Comparison of ENCODE assay signal across 8 mouse cellular contexts in the genomic region with DNA sequence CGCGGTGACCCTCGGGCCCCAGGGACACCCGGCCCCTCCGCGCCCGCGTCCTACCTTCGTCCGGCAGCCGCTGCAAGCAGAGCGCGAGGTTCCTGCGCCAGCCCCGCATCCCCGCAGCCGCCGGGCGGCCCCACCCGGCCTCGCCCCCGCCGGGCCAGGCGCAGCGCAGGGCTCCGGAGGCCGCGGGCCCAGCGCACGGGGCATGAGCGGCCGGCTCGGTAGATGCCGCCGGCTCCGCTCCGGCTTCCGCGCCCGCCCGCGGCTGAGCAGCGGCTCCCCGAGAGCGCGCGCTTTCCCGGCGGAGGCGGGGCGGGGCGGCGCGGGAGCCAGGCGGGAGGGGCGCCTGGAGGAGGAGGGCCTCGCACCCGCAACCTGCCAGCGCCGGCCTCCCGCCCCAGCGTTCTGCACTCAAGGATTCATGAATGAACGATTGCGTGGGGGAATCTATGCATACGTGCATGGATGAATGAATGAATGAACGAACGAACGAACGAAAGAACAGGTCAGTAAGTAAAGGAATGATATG. TPM values are rescaled to one million over a fixed set of nuclear protein-coding genes. Genes with fewer than 3 reads are reported as not detected.
DNase-seq lines count a peak whose midpoint lies in the region; ATAC-seq lines count a peak whose summit lies in the region.

No protein-coding gene starts in this region.

- no peak for DNase-seq in heart, postnatal 4 days
- peak; percentile 50 for DNase-seq in embryo, embryonic 11 days
- peak; percentile 52 for DNase-seq in hindbrain, embryonic 14.5 days (ENCODE audit: low spot score)
- DNase-seq in Muller cell, postnatal 12 days (ENCODE audit: inconsistent ontology term), result no peak
- no peak for DNase-seq in layer of hippocampus, adult 8-10 months (ENCODE audit: low spot score in 2 of 2)

- no peaks in the 10 kb centered on the region for H3K36me3 ChIP-seq in heart, embryonic 15.5 days
- no peaks in the 10 kb centered on the region for H3K36me3 ChIP-seq in hindbrain, embryonic 14.5 days (replicated peaks; ENCODE audit: control insufficient read depth, insufficient read depth)
- no peaks in the 10 kb centered on the region for H3K36me3 ChIP-seq in midbrain, embryonic 15.5 days (replicated peaks)

- no peaks in the 10 kb centered on the region for H3K9me3 ChIP-seq in heart, embryonic 15.5 days (replicated peaks)
- no peaks in the 10 kb centered on the region for H3K9me3 ChIP-seq in hindbrain, embryonic 14.5 days (ENCODE audit: control insufficient read depth, low read length)
- H3K9me3 ChIP-seq in midbrain, embryonic 15.5 days, result no peaks in the 10 kb centered on the region

- ATAC-seq in heart, embryonic 15.5 days (replicated peaks; ENCODE audit: insufficient number of reproducible peaks, insufficient read depth, low FRiP score, low read depth), result no peak
- ATAC-seq in hindbrain, embryonic 14.5 days (ENCODE audit: low FRiP score), result no peak
- ATAC-seq in midbrain, embryonic 15.5 days (replicated peaks), result peak; percentile 18; the same call in 1 of the 2 replicates
- ATAC-seq in megakaryocyte, adult 5-6 weeks (ENCODE audit: poor library complexity, severe bottlenecking), result no peak

- H3K27me3 ChIP-seq in heart, embryonic 15.5 days, result peaks cover 87% of the 10 kb centered on the region
- H3K27me3 ChIP-seq in hindbrain, embryonic 14.5 days (ENCODE audit: control insufficient read depth, insufficient read depth, low read length), result peaks cover 13% of the 10 kb centered on the region; the same call in 1 of the 2 replicates
- H3K27me3 ChIP-seq in midbrain, embryonic 15.5 days (replicated peaks), result peaks cover 18% of the 10 kb centered on the region; the same call in 1 of the 2 replicates

- H3K4me1 ChIP-seq in heart, embryonic 15.5 days (replicated peaks), result peaks cover 10% of the 10 kb centered on the region
- H3K4me1 ChIP-seq in hindbrain, embryonic 14.5 days (replicated peaks; ENCODE audit: control insufficient read depth, insufficient read depth, low read length), result peaks cover 19% of the 10 kb centered on the region
- H3K4me1 ChIP-seq in midbrain, embryonic 15.5 days, result peaks cover 42% of the 10 kb centered on the region

- no peak overlapping the region for H3K9ac ChIP-seq in heart, embryonic 15.5 days
- H3K9ac ChIP-seq in hindbrain, embryonic 14.5 days, result peak overlapping the region; percentile 85
- H3K9ac ChIP-seq in midbrain, embryonic 15.5 days, result peak overlapping the region; percentile 69

- peak overlapping the region; percentile 92 for H3K4me2 ChIP-seq in heart, embryonic 15.5 days
- H3K4me2 ChIP-seq in hindbrain, embryonic 14.5 days (replicated peaks), result peak overlapping the region; percentile 79
- peak overlapping the region; percentile 84 for H3K4me2 ChIP-seq in midbrain, embryonic 15.5 days

- peak overlapping the region; percentile 52 for H3K4me3 ChIP-seq in heart, embryonic 15.5 days
- H3K4me3 ChIP-seq in hindbrain, embryonic 14.5 days (replicated peaks; ENCODE audit: low read length), result peak overlapping the region; percentile 60
- H3K4me3 ChIP-seq in midbrain, embryonic 15.5 days, result peak overlapping the region; percentile 65

- 4% methylated on average over 66 of the region's 69 CpGs for WGBS in heart, embryonic 15.5 days
- WGBS in hindbrain, embryonic 14.5 days, result 2% methylated on average over 53 of the region's 69 CpGs
- 3% methylated on average over 64 of the region's 69 CpGs for WGBS in midbrain, embryonic 15.5 days

- H3K27ac ChIP-seq in heart, embryonic 15.5 days, result no peak overlapping the region
- peak overlapping the region; percentile 40; the same call in 1 of the 2 replicates for H3K27ac ChIP-seq in hindbrain, embryonic 14.5 days
- H3K27ac ChIP-seq in midbrain, embryonic 15.5 days, result peak overlapping the region; percentile 57

RNA-seq across cellular contexts. Expression of a gene that starts 16.6 kb away (rescaled TPM):
- polyA plus RNA-seq in heart, embryonic 15.5 days (2015; fragmentation: Nextera tagmentation; extraction: Ambion mirVana), result 7.9 and 9.6 TPM in 2 replicates
- total RNA-seq in heart, postnatal 4 days (2021), result 10 to 100 TPM; 18.8 to 19.6 TPM
- polyA plus RNA-seq in hindbrain, embryonic 14.5 days (2014; fragmentation: Nextera tagmentation; extraction: Ambion mirVana), result 8.3 and 8.6 TPM in 2 replicates
- 9.0 and 10.7 TPM in 2 replicates for polyA plus RNA-seq in midbrain, embryonic 15.5 days (2015; fragmentation: Nextera tagmentation; extraction: Ambion mirVana)
- not detected in 2 replicates for total RNA-seq in megakaryocyte, adult 5-6 weeks (2015)
- not detected in 2 replicates for total RNA-seq in megakaryocyte, adult 5-6 weeks (2017)
- 10 to 100 TPM in 1 of 4 experiments, 1 to 10 TPM in 3; 7.9 to 10.8 (median 8.6) TPM for total RNA-seq in layer of hippocampus, adult 8-10 months (2022)

RNA-seq across cellular contexts. Expression of a gene that starts 34.2 kb away (rescaled TPM):
- polyA plus RNA-seq in heart, embryonic 15.5 days (2015; fragmentation: Nextera tagmentation; extraction: Ambion mirVana), result 20.4 and 25.0 TPM in 2 replicates
- total RNA-seq in heart, postnatal 4 days (2021), result 10 to 100 TPM; 11.7 to 12.1 TPM
- 32.4 and 37.7 TPM in 2 replicates for polyA plus RNA-seq in hindbrain, embryonic 14.5 days (2014; fragmentation: Nextera tagmentation; extraction: Ambion mirVana)
- 34.6 and 40.6 TPM in 2 replicates for polyA plus RNA-seq in midbrain, embryonic 15.5 days (2015; fragmentation: Nextera tagmentation; extraction: Ambion mirVana)
- total RNA-seq in megakaryocyte, adult 5-6 weeks (2015), result 31.2 and 34.3 TPM in 2 replicates
- total RNA-seq in megakaryocyte, adult 5-6 weeks (2017), result 49.0 and 49.9 TPM in 2 replicates
- 10 to 100 TPM; 22.8 to 31.0 (median 24.2) TPM for total RNA-seq in layer of hippocampus, adult 8-10 months (2022)

RNA-seq across cellular contexts. Expression of a gene that starts 58.9 kb away (rescaled TPM):
- 0.19 and 0.31 TPM in 2 replicates for polyA plus RNA-seq in heart, embryonic 15.5 days (2015; fragmentation: Nextera tagmentation; extraction: Ambion mirVana)
- under 1 TPM; 0.50 to 0.60 TPM for total RNA-seq in heart, postnatal 4 days (2021)
- polyA plus RNA-seq in hindbrain, embryonic 14.5 days (2014; fragmentation: Nextera tagmentation; extraction: Ambion mirVana), result 1.2 and 1.4 TPM in 2 replicates
- 1.3 and 1.9 TPM in 2 replicates for polyA plus RNA-seq in midbrain, embryonic 15.5 days (2015; fragmentation: Nextera tagmentation; extraction: Ambion mirVana)
- total RNA-seq in megakaryocyte, adult 5-6 weeks (2015), result 1.1 TPM in 2 replicates
- total RNA-seq in megakaryocyte, adult 5-6 weeks (2017), result 0.15 and 0.53 TPM in 2 replicates
- total RNA-seq in layer of hippocampus, adult 8-10 months (2022), result 1 to 10 TPM; 2.5 to 3.8 (median 3.6) TPM

Comparison
In these comparisons a context has a peak if more than half of its experiments do, and no peak if none do; other contexts are left out.
1. DNase-seq: peak in embryo, embryonic 11 days (single experiment) and hindbrain, embryonic 14.5 days (single experiment); none in heart, postnatal 4 days (single experiment), Muller cell, postnatal 12 days (single experiment) and layer of hippocampus, adult 8-10 months (0 of 2).
2. RNA of a gene that starts 16.6 kb away (total RNA-seq): 18.8 to 19.6 TPM in heart, postnatal 4 days and 7.9 to 10.8 TPM in layer of hippocampus, adult 8-10 months; not detected in megakaryocyte, adult 5-6 weeks; every median in the first group is over 4 times any median in the second.
3. Peak in every context shown above with its lines, with median percentiles within 50 percentile points of each other: H3K4me2 ChIP-seq and H3K4me3 ChIP-seq.